ENCODE assay signal across 11 mouse cellular contexts in the genomic region with DNA sequence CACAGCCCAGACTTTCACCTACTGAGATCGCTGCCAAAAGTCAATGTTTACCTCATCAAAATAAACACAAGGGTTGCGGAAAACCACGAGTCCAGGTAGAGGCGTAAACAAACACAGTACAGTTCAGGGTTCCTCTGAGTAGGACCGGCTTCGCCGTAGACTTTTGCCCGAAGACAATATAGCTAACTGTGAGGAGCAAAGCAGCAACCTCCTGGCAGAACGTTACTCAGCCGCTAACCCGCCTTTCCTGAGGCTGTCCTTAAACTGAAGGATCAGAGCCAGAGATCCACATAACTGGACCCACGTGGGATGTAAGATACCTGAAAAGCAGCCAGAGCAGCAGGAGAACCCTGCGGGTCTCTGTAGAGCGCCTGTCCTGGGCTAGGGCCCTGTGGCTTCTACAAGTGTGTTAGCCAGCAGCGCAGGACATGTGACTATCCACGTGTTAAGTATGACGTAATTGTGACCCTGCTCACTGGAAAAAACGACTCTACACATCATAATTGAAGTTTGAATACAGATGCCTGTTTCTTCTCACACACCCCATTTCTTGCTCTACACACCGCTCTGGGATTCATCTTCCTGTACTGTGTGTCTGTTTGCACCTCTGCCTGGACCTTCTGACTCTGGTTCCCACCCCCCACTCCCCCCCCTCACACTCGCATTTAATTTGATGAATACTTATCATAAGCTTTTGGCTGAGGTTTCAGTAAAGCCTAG.
DNase-seq lines count a peak whose midpoint lies in the region; ATAC-seq and TF ChIP-seq lines count a peak whose summit lies in the region.
"Had no signal": no experiment of that assay in that cellular context is flagged by ENCODE, and none has a peak within 500 bp of the region (broad histone marks: within the 10 kb centered on the region; RNA-seq: fewer than 3 reads in every experiment).

No protein-coding gene starts in this region.

- no peak for TF ChIP-seq CTCF in testis, adult 2 months (IDR thresholded peaks at IDR 0.05; ENCODE audit: control insufficient read depth, insufficient read depth, insufficient replicate concordance, low read depth, low read length)

- peak; percentile 32 for DNase-seq in adrenal gland, adult 2 months
- DNase-seq in adrenal gland, postnatal 10 days: no peak
- no peak for DNase-seq in testis, postnatal 10 days (ENCODE audit: low spot score)
- DNase-seq in limb, embryonic 14.5 days (ENCODE audit: low spot score): peak; percentile 46
- DNase-seq in left cerebral cortex, adult 8-10 months (ENCODE audit: low spot score in 2 of 2): no peak
- DNase-seq in layer of hippocampus, postnatal 10 days (ENCODE audit: low spot score in 2 of 2): no peak
- DNase-seq: right cerebral cortex, postnatal 4 days had no signal

- H3K9ac ChIP-seq in limb, embryonic 14.5 days (ENCODE audit: low read depth, low read length, severe bottlenecking): no peak overlapping the region
- H3K9ac ChIP-seq: embryonic facial prominence, embryonic 12.5 days; neural tube, embryonic 12.5 days had no signal

- 59% methylated on average over 20 of the region's 20 CpGs for WGBS in limb, embryonic 14.5 days

- no peak for TF ChIP-seq POLR2A in testis, adult 2 months (IDR thresholded peaks at IDR 0.05; ENCODE audit: control insufficient read depth, low read depth, low read length)
- no peak for TF ChIP-seq POLR2A in limb, embryonic 14.5 days (IDR thresholded peaks at IDR 0.05; ENCODE audit: borderline replicate concordance, extremely low read depth, insufficient read depth, insufficient read length)

- no peak overlapping the region for H3K27ac ChIP-seq in testis, adult 2 months (ENCODE audit: control insufficient read depth, insufficient read depth, low read depth, low read length)
- H3K27ac ChIP-seq in limb, embryonic 14.5 days (replicated peaks; ENCODE audit: low read depth, low read length): no peak overlapping the region
- H3K27ac ChIP-seq: embryonic facial prominence, embryonic 12.5 days; neural tube, embryonic 12.5 days had no signal

- no peaks in the 10 kb centered on the region for H3K27me3 ChIP-seq in testis, adult 2 months (ENCODE audit: control insufficient read depth, insufficient read depth, low read length)
- no peaks in the 10 kb centered on the region for H3K27me3 ChIP-seq in limb, embryonic 14.5 days (ENCODE audit: control insufficient read depth, insufficient read depth, low read length)
- H3K27me3 ChIP-seq: embryonic facial prominence, embryonic 12.5 days; neural tube, embryonic 12.5 days had no signal

- no peaks in the 10 kb centered on the region for H3K36me3 ChIP-seq in testis, adult 2 months (ENCODE audit: control insufficient read depth, insufficient read depth, low read length)
- no peaks in the 10 kb centered on the region for H3K36me3 ChIP-seq in limb, embryonic 14.5 days (ENCODE audit: control insufficient read depth, insufficient read depth, low read length)
- H3K36me3 ChIP-seq: embryonic facial prominence, embryonic 12.5 days; neural tube, embryonic 12.5 days had no signal

- ATAC-seq in limb, embryonic 14.5 days (ENCODE audit: low FRiP score, low read depth): peak; percentile 86
- no peak for ATAC-seq in frontal cortex, adult (ENCODE audit: low TSS enrichment)

- peak overlapping the region; percentile 69 for H3K4me3 ChIP-seq in testis, adult 2 months (ENCODE audit: control insufficient read depth, low read depth, low read length)
- no peak overlapping the region for H3K4me3 ChIP-seq in limb, embryonic 14.5 days (replicated peaks; ENCODE audit: low read length)
- H3K4me3 ChIP-seq: embryonic facial prominence, embryonic 12.5 days; neural tube, embryonic 12.5 days had no signal

- no peaks in the 10 kb centered on the region; the same call in 1 of the 2 replicates for H3K4me1 ChIP-seq in testis, adult 2 months (ENCODE audit: control insufficient read depth, insufficient read depth, low read length)
- H3K4me1 ChIP-seq in limb, embryonic 14.5 days (ENCODE audit: control insufficient read depth, insufficient read depth, low read length): peaks cover 11% of the 10 kb centered on the region; the same call in 1 of the 2 replicates
- H3K4me1 ChIP-seq: neural tube, embryonic 12.5 days had no signal

- no peaks in the 10 kb centered on the region for H3K9me3 ChIP-seq in limb, embryonic 14.5 days (ENCODE audit: control insufficient read depth, low read length)
- H3K9me3 ChIP-seq: embryonic facial prominence, embryonic 12.5 days; neural tube, embryonic 12.5 days had no signal

- H3K4me2 ChIP-seq in limb, embryonic 14.5 days (replicated peaks; ENCODE audit: low read depth, low read length, severe bottlenecking): no peak overlapping the region
- H3K4me2 ChIP-seq: embryonic facial prominence, embryonic 12.5 days; neural tube, embryonic 12.5 days had no signal

Comparison
In these comparisons a context has a peak if more than half of its experiments do, and no peak if none do; other contexts are left out.
1. DNase-seq: peak in adrenal gland, adult 2 months (single experiment) and limb, embryonic 14.5 days (single experiment); none in adrenal gland, postnatal 10 days (single experiment), testis, postnatal 10 days (single experiment), left cerebral cortex, adult 8-10 months (0 of 2) and layer of hippocampus, postnatal 10 days (0 of 2).